Mouse (Mus musculus) retina, postnatal 1 day (tissue): Measurements from ENCODE around the gene Pus7l.

Experiments used
- DNase-seq: peaks from one replicate; pipeline ENCODE4 v3.0.0-alpha.2; 2012

The Pus7l gene

DNA sequence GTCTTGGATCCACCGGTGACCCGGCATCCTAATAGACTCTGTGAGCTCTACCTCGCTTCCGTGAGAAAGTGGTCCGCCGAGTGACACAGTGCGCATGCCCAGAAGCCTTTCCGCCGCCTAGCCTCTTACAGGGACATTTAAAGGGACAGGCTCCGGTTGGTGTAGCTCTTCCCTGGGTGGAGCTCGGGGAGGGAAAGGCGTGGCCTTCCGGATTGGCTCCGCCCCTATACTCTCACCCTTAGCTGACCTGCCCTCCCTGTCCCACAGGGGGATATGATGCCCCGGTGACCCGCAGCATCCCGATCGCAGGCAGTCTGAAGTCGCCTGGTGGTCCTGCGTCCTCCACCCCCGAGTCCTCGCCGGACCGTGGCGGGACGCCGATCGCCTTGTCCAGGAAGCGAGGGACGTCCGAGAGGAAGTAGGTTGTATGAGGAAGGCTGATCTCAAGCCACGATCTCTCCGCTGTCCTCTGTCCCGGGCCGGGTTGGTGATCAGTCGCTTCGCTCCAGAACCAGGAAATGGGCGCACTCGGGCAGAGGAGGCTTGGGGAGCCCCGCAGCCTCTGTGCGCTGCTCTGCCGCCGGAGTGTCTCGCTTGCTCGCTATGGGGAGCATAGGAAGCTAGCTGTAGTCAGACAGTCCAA lies at the start of gene Pus7l, which contains the start of gene Irak4:
TSS of gene Pus7l (minus strand) at position 139 of the 643 bp plus-strand sequence.
TSS of gene Irak4 (plus strand) at position 235 of the 643 bp plus-strand sequence.
- DNase-seq = peak; percentile 97

DNA sequence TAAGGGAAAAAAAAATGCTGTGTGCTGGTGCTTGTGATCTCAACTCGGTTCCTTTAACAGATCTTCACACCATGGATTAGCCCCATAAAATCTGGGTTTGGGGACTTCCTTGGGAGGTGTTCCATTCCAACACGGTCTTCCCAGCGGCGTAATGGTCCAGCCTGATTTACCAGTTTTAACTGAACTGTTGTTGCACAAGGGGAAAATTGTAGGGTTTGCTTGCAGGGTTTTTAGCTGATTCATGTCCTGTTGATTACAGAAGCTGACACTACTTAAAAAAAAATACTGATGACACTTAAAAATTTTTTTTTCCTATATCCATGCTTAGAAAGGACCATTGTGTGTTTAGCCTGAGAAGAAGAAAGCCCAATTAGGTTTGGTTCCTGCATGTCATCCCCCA lies 48.0 kb upstream of the Pus7l start:
- no peak for DNase-seq

DNA sequence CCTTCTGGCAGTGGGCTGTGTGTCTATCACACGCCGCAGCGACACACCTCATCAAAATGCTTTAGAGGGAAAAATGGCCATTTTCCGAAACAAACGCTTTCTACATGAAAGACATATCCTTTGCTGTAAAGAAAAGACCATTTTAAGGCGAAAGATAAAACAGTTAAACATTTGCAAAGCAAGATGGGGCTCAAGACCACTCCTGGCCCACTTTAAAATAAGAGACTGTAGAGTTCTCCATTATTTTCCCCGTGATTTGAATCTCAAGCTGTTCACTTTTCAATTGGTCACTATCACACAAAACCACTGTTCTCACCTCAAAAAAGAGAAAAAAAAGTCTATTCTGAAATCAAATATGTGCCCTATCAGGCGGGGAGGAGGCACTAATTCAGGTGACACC lies 46.7 kb upstream of the Pus7l start:
- no peak for DNase-seq

DNA sequence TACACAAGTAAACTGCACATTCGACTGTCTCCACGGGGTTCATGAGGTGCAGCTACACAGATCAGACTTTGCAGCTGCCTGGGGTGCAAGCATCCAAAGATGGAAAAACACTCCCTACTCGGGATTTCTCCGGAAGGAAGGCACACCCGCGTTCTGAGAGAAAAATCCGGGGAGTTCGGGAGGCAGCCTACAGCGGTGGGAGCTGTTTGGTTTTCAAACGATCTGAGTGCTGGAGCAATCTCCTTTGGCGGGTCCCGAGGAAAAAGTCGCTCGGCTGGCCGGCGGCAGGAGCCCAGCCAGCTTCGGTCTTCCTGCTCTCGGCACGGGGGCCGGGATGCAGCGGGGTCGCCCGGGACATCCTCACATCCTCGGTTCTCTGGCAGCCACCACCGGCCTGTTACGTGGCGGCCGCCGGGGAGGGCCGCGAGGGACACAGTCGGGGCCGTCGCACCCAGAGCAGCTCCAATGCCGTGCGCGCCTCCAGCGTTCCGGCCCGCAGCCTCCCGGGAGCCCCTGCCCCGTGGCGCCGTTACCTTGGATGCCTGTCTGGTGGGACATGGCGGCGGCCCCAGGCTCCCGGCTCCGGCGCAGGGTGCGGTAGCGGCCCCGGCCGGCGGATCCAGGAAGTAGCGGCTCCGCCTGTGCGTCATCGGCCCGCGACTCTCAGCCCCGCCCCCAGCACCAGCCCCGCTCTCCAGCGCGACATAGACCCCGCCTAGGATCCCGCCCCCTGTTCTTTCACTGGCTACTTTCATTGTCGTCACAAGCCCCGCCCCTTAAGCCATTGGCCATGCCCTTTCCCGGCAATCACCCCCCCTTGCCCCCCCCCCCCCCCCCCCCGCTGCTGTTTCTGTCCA lies 46.1 kb upstream of the Pus7l start, which contains the start of gene Twf1:
TSS of gene Twf1 (minus strand) at position 671 of the 857 bp plus-strand sequence.
- DNase-seq = peak; percentile 98

DNA sequence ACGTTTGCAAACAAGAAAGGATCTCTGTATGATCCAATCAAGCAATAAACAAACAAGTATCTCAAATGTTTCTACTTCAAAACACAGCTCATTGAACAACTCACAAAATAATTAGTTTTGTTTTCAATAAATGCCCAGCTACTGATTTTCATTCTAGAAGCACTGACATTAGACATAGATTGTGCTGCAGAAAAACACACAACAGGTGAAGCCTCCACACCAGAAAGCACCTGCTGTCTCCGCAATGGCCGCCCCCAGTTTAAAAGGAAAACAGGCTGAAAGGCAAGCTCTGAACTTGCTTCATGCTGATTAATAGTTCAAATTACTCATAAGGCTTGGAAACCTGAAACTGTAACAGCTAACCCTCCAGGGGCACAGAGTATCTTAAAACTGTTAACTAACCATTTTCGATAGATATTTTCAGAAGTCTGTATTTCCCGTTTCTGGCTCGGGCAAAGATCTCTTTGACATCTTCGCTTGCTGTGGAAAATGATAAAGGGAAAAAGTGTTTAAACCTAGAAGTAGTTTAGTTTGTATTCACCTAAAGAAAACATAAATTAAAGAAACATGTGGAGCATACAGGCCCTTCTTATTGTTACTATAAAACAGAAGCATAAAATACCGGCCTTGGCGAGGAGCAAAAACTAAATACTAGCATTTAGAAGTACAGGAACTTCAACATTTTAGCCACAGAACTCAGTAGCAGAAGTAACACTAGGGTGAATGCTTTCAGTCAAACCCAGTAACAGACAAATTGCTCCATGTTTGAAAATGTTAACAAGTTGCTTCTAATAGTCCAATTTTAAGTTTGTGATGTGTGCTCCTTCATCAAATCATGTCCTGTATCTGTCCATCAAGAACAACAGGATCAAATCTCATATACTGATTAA lies 44.7 kb upstream of the Pus7l start:
- no peak for DNase-seq

DNA sequence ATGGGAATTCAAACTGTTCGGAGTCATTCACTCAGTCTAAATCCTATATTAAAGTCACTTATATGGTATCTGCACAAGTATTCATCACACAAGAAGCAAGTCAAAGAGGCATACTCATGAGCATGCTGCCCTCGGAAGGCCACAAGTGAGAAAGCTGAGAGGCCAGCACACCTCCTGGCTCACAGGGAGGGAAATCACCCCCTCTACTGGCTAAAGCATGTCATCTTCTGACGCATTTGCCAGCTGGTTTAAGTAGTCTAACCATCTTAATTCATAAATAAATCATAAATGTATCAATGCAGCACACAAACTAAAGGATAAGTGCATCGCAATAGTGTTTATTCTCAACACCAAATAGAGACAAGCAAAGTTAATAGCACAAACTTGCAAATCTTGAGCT lies 41.4 kb upstream of the Pus7l start:
- DNase-seq = no peak

DNA sequence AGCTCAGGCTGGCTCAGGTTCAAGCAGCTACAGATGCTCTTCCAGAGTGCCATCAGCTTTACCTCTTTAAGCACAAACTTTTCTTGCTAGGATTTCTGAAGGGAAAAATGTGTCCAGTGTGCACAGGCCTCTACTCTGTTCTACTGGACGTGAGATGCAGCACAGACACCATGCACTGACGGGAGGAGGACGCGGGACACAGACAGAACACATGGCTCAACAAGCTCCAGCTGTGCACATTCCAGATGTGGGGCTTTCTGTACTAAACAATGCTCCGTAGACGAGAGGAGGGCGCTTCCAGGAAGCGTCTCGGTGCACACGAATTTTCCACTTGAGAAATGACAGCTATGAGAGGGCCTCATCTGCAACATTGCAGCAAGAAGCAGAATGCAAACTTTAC lies 39.8 kb upstream of the Pus7l start:
- no peak for DNase-seq

DNA sequence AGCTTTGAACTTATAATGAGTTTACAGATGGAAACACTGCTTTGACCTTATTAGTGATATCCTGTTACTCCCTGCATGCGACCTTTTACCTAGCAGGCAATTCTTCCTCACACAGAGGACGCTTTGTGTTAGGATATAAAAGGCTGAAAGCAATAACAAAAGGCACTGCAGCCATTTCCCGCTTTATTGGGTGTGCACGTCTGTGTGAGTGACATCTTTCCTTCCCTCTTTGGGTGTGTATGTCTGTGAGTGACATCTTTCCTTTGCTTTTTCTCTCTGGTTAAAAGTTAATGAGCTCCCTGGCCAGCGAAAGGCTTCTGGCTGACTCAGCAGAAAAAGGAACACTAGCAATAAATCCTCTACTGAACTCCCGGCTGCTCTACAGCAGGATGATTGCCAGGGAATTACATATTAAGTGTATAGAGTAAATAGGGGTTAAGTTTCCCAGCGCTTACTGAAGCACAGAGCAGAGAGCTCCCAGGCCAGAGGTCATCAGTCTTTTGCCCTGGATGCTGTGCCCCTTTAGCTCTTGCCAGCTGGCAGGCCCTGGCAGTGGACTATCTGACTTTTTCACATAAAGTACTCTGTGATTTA lies 38.8 kb upstream of the Pus7l start:
- DNase-seq = no peak

DNA sequence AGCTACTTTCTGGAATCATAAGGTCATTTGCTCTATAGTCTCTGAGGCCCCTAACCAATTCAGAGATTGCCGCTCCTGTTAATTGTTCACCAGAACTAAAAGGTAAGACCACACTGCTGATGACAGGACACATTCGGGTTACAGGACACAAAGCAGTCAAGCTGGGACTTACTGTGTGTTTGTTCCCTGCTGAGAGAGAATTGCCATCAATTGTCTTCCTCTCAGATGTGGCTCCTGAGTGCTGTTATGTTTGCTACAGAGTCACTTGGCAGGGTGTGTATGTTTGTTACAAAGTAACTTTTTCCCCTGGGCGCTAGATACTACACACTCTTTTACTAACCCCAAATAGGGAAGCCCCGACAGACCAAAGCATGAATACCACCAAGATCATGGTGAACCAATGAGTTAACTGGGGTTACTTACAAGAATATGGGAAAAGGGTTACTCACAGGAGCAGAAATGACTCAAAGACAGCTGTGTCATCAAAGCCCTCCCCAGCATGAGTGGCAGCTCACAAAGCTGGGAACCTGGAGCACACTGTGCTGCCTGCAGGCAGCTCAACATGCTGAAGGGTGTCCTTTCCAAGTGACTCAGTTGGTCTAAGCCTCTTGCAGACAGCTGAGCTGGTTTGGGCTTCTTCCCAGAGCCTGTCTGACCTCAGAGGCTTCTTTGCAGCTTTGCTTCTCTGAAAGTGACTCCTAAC lies 31.4 kb upstream of the Pus7l start:
- no peak for DNase-seq

DNA sequence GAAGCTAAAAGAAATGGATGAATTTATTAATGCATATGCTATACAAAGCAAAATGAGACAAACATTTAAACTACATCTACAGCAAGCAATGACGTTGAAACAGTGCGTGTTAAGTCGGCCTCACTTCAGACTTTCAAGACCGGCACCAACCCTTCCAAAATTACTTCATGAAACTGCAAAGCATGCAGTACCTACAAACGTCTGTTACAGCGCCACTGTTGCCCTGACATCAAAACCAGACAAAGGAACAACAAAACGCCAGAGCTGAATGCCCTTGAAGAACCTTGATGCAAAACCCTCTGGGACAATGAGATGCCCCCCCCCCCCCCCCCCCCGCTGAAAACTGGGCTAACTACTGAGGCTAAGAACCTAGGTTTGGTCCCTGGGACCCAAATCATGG lies 29.4 kb upstream of the Pus7l start:
- no peak for DNase-seq

DNA sequence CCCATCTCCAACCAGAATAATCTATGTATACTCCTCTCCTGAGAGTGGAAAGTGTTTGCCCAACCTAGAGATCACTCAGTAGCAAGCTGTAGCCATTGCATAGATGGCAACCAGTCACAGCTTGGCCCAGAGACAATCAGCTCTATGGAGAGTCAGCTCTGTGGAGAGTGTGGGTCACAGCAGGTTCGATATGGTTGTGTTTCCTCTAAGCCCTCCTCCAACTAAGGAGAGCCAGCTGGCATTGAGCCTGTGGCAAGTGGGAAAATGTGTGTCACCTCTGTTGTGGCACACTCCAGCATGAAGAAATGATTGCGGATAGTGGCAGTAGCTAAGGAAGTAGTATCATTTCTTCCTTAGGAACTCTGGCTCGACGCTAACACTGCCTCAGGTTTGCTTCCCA lies 28.2 kb upstream of the Pus7l start:
- no peak for DNase-seq

DNA sequence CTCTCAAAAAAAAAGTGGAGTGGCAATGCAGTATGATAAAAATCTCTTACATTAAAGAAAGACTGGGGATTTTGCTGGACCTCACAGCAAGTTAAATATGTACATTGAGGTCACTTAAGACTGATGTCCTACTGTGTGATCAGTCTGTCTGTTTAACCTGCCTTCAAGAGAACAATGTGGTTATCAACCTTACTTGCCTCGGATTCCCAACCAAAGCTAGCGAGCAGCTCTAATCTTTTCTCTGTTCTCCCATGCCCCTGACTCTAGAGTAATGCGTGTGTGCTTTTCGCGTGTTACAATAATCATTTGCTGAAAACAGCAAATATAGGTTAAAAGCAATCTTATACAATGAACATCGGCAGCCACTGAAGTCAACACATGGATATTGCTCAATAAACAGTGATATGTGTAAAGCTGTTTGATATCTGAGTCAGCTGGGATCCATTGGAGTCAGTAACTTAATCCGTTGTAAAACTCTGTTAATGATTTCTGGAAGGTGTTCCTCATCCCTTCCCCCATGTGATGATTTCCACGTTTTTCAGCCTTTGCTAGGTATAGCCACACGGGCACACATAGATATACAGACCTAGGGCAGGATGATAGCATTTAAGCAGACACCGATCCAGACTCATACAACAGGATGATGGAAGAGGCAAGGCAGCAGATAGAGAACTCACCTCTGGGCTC lies 25.3 kb upstream of the Pus7l start:
- no peak for DNase-seq

DNA sequence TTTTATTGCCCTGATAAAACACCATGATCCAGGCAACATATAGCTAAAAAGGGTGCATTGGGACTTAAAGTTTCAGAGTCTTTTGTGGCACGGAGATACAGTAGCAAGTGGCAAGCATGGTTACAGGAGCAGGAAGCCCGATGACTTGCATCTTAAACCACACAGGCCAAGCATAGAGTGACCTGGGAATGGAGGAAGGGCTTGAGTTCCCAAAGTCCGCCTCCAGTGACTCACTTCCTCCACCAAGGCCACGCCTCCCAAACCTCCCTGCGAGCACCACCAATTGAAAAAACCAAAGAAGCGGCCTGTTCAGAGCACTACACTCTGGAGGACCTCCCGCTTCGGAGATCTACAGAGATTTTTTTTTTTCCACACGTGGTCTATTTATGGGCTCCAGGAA lies 22.5 kb upstream of the Pus7l start:
- DNase-seq = no peak

DNA sequence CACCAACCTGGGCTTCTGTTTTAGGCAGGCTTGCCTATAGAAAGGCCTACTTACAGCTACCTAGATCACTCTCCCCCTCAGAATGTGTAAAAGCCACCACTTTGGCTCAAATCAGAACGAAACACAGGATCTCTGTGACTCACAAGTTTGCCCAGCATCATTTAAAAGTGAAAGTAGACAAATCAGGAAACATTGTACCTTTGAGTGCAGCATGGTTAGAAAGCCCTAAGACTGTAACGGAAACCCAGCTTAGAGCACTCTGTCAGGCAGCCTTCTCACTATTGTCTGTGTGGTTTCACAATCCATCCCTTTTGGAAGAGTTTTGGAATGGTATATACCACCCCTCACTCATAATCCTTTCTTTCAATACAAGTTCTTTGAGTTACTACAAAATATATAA lies 21.6 kb upstream of the Pus7l start:
- no peak for DNase-seq

DNA sequence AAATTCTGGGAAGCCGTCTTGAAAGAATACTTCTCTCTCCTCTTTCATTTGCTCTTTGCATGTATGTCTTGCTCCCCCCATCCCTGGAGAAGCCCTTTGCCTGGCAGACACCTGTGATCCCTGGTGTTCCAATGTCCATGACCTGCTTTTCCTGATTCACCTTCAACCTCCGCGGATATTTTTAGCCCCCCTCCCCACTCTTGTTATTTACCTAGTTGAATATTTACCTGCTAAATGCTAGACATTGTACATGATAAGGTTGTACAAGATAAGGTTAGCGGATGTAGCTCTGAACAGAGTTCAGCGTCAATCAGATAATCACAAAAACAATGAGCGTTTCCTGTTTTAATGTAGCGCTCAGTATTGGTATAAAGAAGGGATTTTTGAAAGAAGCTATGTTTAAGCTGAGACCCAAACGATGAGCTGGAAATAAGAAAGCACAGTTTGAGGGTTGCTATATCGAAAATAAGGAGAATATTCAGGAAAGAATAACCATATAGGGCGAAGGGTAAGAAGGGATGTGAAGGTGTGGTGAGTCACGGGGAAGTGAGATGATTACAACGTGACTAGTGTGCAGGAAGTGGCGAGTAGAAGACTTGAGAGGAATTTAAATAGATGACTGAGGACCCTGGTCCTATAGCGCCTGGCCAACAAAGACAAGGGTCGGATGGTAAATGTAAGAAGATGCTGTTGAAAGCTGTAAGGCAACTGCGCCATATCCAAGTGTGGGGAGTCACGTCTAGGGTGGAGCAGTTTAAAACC lies 15.7 kb upstream of the Pus7l start:
- no peak for DNase-seq

DNA sequence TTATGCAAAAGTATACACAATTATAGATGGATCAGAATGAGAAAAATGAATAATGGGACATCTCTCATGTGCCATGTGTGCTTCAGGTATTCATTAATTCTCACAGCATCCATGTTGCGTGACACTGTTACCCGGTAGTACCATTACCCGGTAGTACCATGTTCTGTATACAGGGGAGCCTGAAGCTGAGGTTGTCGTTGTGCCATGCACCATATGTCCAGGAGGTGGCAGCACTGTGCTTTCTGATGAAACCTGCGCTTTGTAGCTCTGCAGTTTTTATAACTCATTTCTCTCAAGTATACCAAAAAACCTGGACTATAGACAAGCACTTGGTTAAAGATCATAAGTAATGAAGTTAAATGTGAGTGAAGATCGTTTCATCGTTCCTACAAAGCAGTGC lies 14.1 kb upstream of the Pus7l start:
- peak; percentile 84 for DNase-seq

DNA sequence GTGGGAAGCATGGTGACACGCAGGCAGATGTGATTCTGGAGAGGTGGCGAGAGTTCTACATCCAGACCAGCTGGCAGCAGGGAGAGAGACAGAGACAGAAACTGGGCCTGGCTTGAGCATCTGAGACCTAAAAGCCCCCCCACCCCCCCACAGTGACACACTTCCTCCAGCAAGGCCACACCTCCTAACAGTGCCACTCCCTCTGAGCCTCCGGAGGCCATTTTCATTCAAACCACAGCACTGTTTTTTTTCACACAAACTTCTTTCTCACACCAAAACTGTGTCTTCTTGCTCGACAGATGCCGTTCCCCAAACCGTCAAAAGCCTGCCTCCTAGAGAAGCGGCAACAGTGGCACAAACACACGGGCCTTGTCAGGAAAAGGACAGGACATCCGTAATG lies 10.2 kb upstream of the Pus7l start:
- DNase-seq = no peak

DNA sequence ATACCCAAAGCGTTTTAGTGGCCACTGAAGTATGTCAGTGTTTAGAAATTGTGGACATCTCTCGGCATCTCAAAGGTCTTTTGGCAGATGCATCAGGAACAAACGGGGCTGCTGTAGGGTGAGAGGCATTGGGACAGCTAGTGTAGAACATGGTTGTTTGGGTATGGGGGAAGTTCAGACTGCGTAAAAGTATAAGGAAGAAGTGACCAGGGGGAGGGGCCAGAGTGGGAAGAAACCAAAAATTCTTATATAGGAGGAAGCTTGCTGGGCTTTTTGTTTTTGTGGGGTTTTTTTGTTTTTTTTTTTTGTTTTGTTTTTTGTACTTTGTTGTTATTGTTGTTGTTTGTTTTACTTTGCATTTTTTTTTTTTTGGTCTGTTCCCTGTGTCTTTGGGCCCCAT lies 1.5 kb upstream of the Pus7l start:
- DNase-seq = no peak

DNA sequence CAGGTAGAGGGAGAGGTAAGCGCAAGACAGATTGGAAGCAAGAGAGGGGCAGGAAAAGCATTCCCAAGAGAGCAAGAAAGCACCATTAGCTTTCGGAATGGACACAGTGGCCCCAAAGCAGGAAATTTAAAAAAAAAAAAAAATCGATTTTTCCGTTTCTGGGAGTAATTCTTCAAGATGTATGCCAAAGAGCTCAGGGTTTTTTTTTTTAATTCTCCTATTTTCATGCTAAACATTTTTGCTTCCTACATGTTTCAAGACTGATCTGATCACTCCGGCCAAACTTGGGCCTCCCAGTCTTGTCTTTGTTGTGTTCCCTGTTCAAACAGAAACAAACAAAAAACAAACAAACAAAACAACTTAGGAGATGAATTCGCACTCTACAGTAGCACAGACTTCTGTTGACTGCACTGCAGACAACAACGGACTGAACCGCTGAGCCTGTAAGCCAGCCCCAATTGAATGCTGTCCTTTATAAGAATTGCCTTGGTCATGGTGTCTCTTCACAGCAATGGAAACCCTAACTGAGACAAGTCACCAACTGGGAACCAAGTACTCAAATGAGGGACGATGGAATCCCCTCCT lies 797 bp upstream of the Pus7l start:
- no peak for DNase-seq
